Mouse (Mus musculus): ENCODE data around the gene Chn2.

Chn2 gene

GRCm38 (mm10) chr6:54041386-54042043, 2.2 kb downstream of the Chn2 start:
- no peak for DNase-seq (ENCODE audit: extremely low read depth, low read depth, low spot score)

GRCm38 (mm10) chr6:54042142-54042541, 2.8 kb downstream of the Chn2 start:
- no peak for DNase-seq (ENCODE audit: extremely low read depth, low read depth, low spot score)

- no peak for DNase-seq (ENCODE audit: extremely low read depth, low read depth, low spot score)
These were observed 4.2 kb downstream of the Chn2 start for GRCm38 (mm10) chr6:54043536-54043935.

GRCm38 (mm10) chr6:54045748-54046721, 6.7 kb downstream of the Chn2 start:
- no peak for DNase-seq (ENCODE audit: extremely low read depth, low read depth, low spot score)

GRCm38 (mm10) chr6:54046884-54047747, 7.8 kb downstream of the Chn2 start:
- no peak for DNase-seq (ENCODE audit: extremely low read depth, low read depth, low spot score)

GRCm38 (mm10) chr6:54048768-54049167, 9.4 kb downstream of the Chn2 start:
- DNase-seq (ENCODE audit: extremely low read depth, low read depth, low spot score): no peak

- DNase-seq (ENCODE audit: extremely low read depth, low read depth, low spot score): no peak
These were observed 11.8 kb downstream of the Chn2 start for GRCm38 (mm10) chr6:54051173-54051572.

- no peak for DNase-seq (ENCODE audit: extremely low read depth, low read depth, low spot score)
These were observed 12.8 kb downstream of the Chn2 start for GRCm38 (mm10) chr6:54052124-54052523.

GRCm38 (mm10) chr6:54052666-54053065, 13.3 kb downstream of the Chn2 start:
- DNase-seq (ENCODE audit: extremely low read depth, low read depth, low spot score): no peak

GRCm38 (mm10) chr6:54053316-54053715, 14.0 kb downstream of the Chn2 start:
- no peak for DNase-seq (ENCODE audit: extremely low read depth, low read depth, low spot score)

GRCm38 (mm10) chr6:54055387-54055786, 16.0 kb downstream of the Chn2 start:
- DNase-seq (ENCODE audit: extremely low read depth, low read depth, low spot score): no peak

- DNase-seq (ENCODE audit: extremely low read depth, low read depth, low spot score): no peak
These were observed 17.5 kb downstream of the Chn2 start for GRCm38 (mm10) chr6:54056548-54057532.

GRCm38 (mm10) chr6:54057661-54058060, 18.3 kb downstream of the Chn2 start:
- DNase-seq (ENCODE audit: extremely low read depth, low read depth, low spot score): no peak

GRCm38 (mm10) chr6:54058837-54059236, 19.5 kb downstream of the Chn2 start:
- no peak for DNase-seq (ENCODE audit: extremely low read depth, low read depth, low spot score)

- no peak for DNase-seq (ENCODE audit: extremely low read depth, low read depth, low spot score)
These were observed 20.9 kb downstream of the Chn2 start for GRCm38 (mm10) chr6:54060258-54060657.

GRCm38 (mm10) chr6:54061375-54061774, 22.0 kb downstream of the Chn2 start:
- DNase-seq (ENCODE audit: extremely low read depth, low read depth, low spot score): no peak

- DNase-seq (ENCODE audit: extremely low read depth, low read depth, low spot score): no peak
These were observed 24.5 kb downstream of the Chn2 start for GRCm38 (mm10) chr6:54063878-54064277.

GRCm38 (mm10) chr6:54067380-54067779, 28.0 kb downstream of the Chn2 start:
- DNase-seq (ENCODE audit: extremely low read depth, low read depth, low spot score): no peak

GRCm38 (mm10) chr6:54068882-54069281, 29.5 kb downstream of the Chn2 start:
- DNase-seq (ENCODE audit: extremely low read depth, low read depth, low spot score): no peak

GRCm38 (mm10) chr6:54070736-54071135, 31.4 kb downstream of the Chn2 start:
- no peak for DNase-seq (ENCODE audit: extremely low read depth, low read depth, low spot score)

All from fat pad, adult 2 months (tissue).